Mouse (Mus musculus) MEL (cell line): Measurements from ENCODE around the gene Zfp319. TPM values are rescaled to one million over a fixed set of nuclear protein-coding genes. Genes with fewer than 3 reads are reported as not detected.

ENCODE experiments used
- DNase-seq: peaks from one replicate; pipeline ENCODE4 v3.0.0; 2011; ENCODE audit warnings: low read depth, low spot score
- H3K27ac ChIP-seq: 2 replicates; pipeline ENCODE4 v1.5.1; 2012; ENCODE audit warnings: low read depth, mild to moderate bottlenecking, control low read depth, low read length, moderate library complexity; ENCODE audit not compliant: control insufficient read depth
- H3K27me3 ChIP-seq, 2 experiments: fragments of 150-350 bp in 1 of 2; sonication (generic) in 1 of 2; 2 replicates each; pipeline ENCODE4 v1.6.1; 2012; ENCODE audit warnings: low read length in 2 of 2, mild to moderate bottlenecking in 2 of 2, improper control_type of control experiment in 1 of 2, moderate library complexity in 1 of 2; ENCODE audit not compliant: insufficient read depth in 2 of 2, control insufficient read depth in 1 of 2
- H3K36me3 ChIP-seq, 2 experiments: 2 replicates each; pipeline ENCODE4 v1.6.1; 2012 to 2014; ENCODE audit warnings: low read length in 2 of 2, improper control_type of control experiment in 1 of 2, inconsistent platforms in 1 of 2, mild to moderate bottlenecking in 1 of 2; ENCODE audit not compliant: insufficient read depth in 2 of 2, control insufficient read depth in 1 of 2
- H3K4me1 ChIP-seq, 2 experiments: fragments of 150-350 bp in 1 of 2; sonication (generic) in 1 of 2; 2 replicates each; pipeline ENCODE4 v1.6.1; 2012; ENCODE audit warnings: low read length in 2 of 2, improper control_type of control experiment in 1 of 2, mild to moderate bottlenecking in 1 of 2; ENCODE audit not compliant: insufficient read depth in 2 of 2, control insufficient read depth in 1 of 2
- H3K4me3 ChIP-seq, 2 experiments: fragments of 150-350 bp in 1 of 2; sonication (generic) in 1 of 2; 2 replicates each; pipeline ENCODE4 v1.5.1; 2012; ENCODE audit warnings: low read depth in 2 of 2, low read length in 2 of 2, mild to moderate bottlenecking in 2 of 2, moderate library complexity in 2 of 2, control low read depth in 1 of 2, improper control_type of control experiment in 1 of 2; ENCODE audit not compliant: control insufficient read depth in 1 of 2, insufficient read depth in 1 of 2
- H3K79me2 ChIP-seq: 2 replicates; pipeline ENCODE4 v1.6.1; 2012; ENCODE audit warnings: mild to moderate bottlenecking, low read length, moderate library complexity; ENCODE audit not compliant: control insufficient read depth, poor library complexity, insufficient read depth
- H3K9ac ChIP-seq: 2 replicates; pipeline ENCODE4 v1.6.1; 2012; ENCODE audit warnings: low read depth, mild to moderate bottlenecking, control low read depth, low read length, moderate library complexity; ENCODE audit not compliant: control insufficient read depth, poor library complexity, severe bottlenecking
- H3K9me3 ChIP-seq: fragments of 150-350 bp; sonication (generic); replicated peaks from 2 replicates; pipeline ENCODE4 v1.6.1; 2012; ENCODE audit warnings: mild to moderate bottlenecking, low read length, improper control_type of control experiment, moderate library complexity; ENCODE audit not compliant: insufficient read depth
- BHLHE40 ChIP-seq: IDR thresholded peaks from 2 replicates; pipeline ENCODE4 v1.6.1; 2012; ENCODE audit warnings: low read depth, mild to moderate bottlenecking, inconsistent platforms, low read length, improper control_type of control experiment, borderline replicate concordance
- CHD1 ChIP-seq: IDR thresholded peaks from 2 replicates; pipeline ENCODE4 v1.6.1; 2012; ENCODE audit warnings: low read depth, mild to moderate bottlenecking, inconsistent platforms, low read length, improper control_type of control experiment
- CTCF ChIP-seq, 3 experiments: IDR thresholded peaks in 2 of 3; conservative IDR thresholded peaks in 1 of 3; 2 replicates each; pipeline ENCODE4 v1.5.1; 2011 to 2012; ENCODE audit warnings: low read length in 3 of 3, low read depth in 2 of 3, mild to moderate bottlenecking in 2 of 3, improper control_type of control experiment in 1 of 3, inconsistent platforms in 1 of 3, mixed read lengths in 1 of 3, moderate library complexity in 1 of 3; ENCODE audit not compliant: control insufficient read depth in 1 of 3, insufficient read depth in 1 of 3, poor library complexity in 1 of 3, severe bottlenecking in 1 of 3
- E2F4 ChIP-seq: IDR thresholded peaks from 2 replicates; pipeline ENCODE4 v1.6.1; 2011; ENCODE audit warnings: low read depth, low read length, improper control_type of control experiment, borderline replicate concordance
- ELF1 ChIP-seq: IDR thresholded peaks from 2 replicates; pipeline ENCODE4 v1.6.1; 2014; ENCODE audit warnings: low read depth, mild to moderate bottlenecking, inconsistent platforms, low read length, improper control_type of control experiment, moderate library complexity
- ETS1 ChIP-seq: IDR thresholded peaks from 2 replicates; pipeline ENCODE4 v1.6.1; 2012; ENCODE audit warnings: low read depth, mild to moderate bottlenecking, inconsistent platforms, low read length, improper control_type of control experiment, moderate library complexity
- GABPA ChIP-seq: IDR thresholded peaks from 2 replicates; pipeline ENCODE4 v1.6.1; 2012; ENCODE audit warnings: low read depth, mild to moderate bottlenecking, inconsistent platforms, low read length, improper control_type of control experiment, moderate library complexity
- JUND ChIP-seq: IDR thresholded peaks from 2 replicates; pipeline ENCODE4 v1.6.1; 2011; ENCODE audit warnings: low read depth, mild to moderate bottlenecking, improper control_type of control experiment, low read length
- MAZ ChIP-seq: IDR thresholded peaks from 2 replicates; pipeline ENCODE4 v1.6.1; 2012; ENCODE audit warnings: low read depth, mild to moderate bottlenecking, inconsistent platforms, low read length, improper control_type of control experiment
- MEF2A ChIP-seq: IDR thresholded peaks from 2 replicates; pipeline ENCODE4 v1.6.1; 2014; ENCODE audit warnings: low read depth, mild to moderate bottlenecking, inconsistent platforms, low read length, improper control_type of control experiment; ENCODE audit not compliant: poor library complexity, insufficient replicate concordance, severe bottlenecking; ENCODE audit errors: extremely low read depth
- MXI1 ChIP-seq: IDR thresholded peaks from 2 replicates; pipeline ENCODE4 v1.6.1; 2011; ENCODE audit warnings: mild to moderate bottlenecking, low read depth, low read length, improper control_type of control experiment
- MYB ChIP-seq: IDR thresholded peaks from 2 replicates; pipeline ENCODE4 v1.6.1; 2011; ENCODE audit warnings: mild to moderate bottlenecking, low read depth, low read length, improper control_type of control experiment
- NELFE ChIP-seq: IDR thresholded peaks from 2 replicates; pipeline ENCODE4 v1.6.1; 2011; ENCODE audit warnings: low read depth, low read length, improper control_type of control experiment
- POLR2AphosphoS5 ChIP-seq: IDR thresholded peaks from 2 replicates; pipeline ENCODE4 v1.6.1; 2012; ENCODE audit warnings: low read depth, borderline replicate concordance, mild to moderate bottlenecking, inconsistent platforms, low read length, moderate library complexity, mixed read lengths
- RAD21 ChIP-seq: IDR thresholded peaks from 2 replicates; pipeline ENCODE4 v1.6.1; 2011; ENCODE audit warnings: mild to moderate bottlenecking, low read depth, low read length, improper control_type of control experiment
- RCOR1 ChIP-seq: IDR thresholded peaks from 2 replicates; pipeline ENCODE4 v1.6.1; 2012; ENCODE audit warnings: low read depth, mild to moderate bottlenecking, inconsistent platforms, low read length, improper control_type of control experiment
- SIN3A ChIP-seq: IDR thresholded peaks from 2 replicates; pipeline ENCODE4 v1.6.1; 2012; ENCODE audit warnings: low read length, improper control_type of control experiment, inconsistent platforms
- TCF12 ChIP-seq: IDR thresholded peaks from 2 replicates; pipeline ENCODE4 v1.6.1; 2014; ENCODE audit warnings: low read depth, mild to moderate bottlenecking, inconsistent platforms, low read length, improper control_type of control experiment, moderate library complexity
- USF2 ChIP-seq, 2 experiments: IDR thresholded peaks; 2 replicates each; pipeline ENCODE4 v1.6.1; 2011 to 2012; ENCODE audit warnings: improper control_type of control experiment in 2 of 2, low read length in 2 of 2, borderline replicate concordance in 1 of 2, inconsistent platforms in 1 of 2, low read depth in 1 of 2, mild to moderate bottlenecking in 1 of 2; ENCODE audit not compliant: insufficient read depth in 1 of 2
- ZC3H11A ChIP-seq: IDR thresholded peaks from 2 replicates; pipeline ENCODE4 v1.6.1; 2012; ENCODE audit warnings: low read depth, mild to moderate bottlenecking, inconsistent platforms, low read length, improper control_type of control experiment
- ZMIZ1 ChIP-seq: IDR thresholded peaks from 2 replicates; pipeline ENCODE4 v1.6.1; 2012; ENCODE audit warnings: low read depth, mild to moderate bottlenecking, inconsistent platforms, low read length, improper control_type of control experiment, moderate library complexity
- polyA plus RNA-seq, 2 experiments: library from polyadenylated mRNA; stranded (reverse) in 1 of 2; unstranded in 1 of 2; fragments of >175 nt in 1 of 2; fragments of >200 nt in 1 of 2; gene quantifications; 2 replicates each; pipeline versions ENCODE4 v1.2.1 to v1.2.4; 2012; ENCODE audit warnings: low replicate concordance in 2 of 2, low read depth in 1 of 2; ENCODE audit not compliant: insufficient read length in 2 of 2, insufficient read depth in 1 of 2, missing spikeins in 1 of 2
- total RNA-seq: library from RNA; depleted of rRNA; stranded (reverse); fragments of 300-350 nt; gene quantifications from 2 replicates; pipeline ENCODE4 v1.2.3, GENCODE M21; 2012

Gene Zfp319
- total and polyA plus RNA-seq, 3 experiments: 2.0 to 4.8 TPM; not detected in 1

DNA sequence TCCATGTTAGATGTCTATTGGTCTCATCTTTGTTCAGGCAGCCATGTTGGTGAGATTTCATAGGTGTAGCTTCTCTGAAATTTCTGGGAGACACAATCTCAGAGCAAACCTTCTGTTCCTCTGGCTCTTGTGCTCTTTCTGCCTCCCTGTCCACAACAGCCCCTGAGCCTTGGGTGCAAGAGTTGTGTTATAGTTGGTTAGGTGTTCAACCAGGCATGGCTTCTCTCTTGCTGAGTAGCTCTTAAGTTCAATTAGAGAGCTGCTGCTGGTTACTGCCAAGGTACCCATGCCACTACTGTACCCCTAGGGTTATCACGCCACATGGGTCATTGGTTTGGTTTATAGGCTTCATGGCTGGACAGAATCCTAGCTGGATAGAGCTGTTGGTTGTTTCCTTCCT lies 16.4 kb downstream of the Zfp319 start:
- Histone ChIP-seq H3K9ac (no peak overlapping the region), H3K79me2 (no peaks in the 10 kb centered on the region), H3K4me3 (no peak overlapping the region), H3K36me3 (no peaks in the 10 kb centered on the region), H3K27ac (no peak overlapping the region), H3K9me3 (no peaks in the 10 kb centered on the region), H3K27me3 (peaks cover 2% of the 10 kb centered on the region in 2 experiments; a peak in 3 of 4 replicates), H3K4me1 (no peaks in the 10 kb centered on the region)
- no peak for DNase-seq
- no peak for TF ChIP-seq ETS1
- no peak for TF ChIP-seq CHD1
- TF ChIP-seq MYB: no peak
- TF ChIP-seq MXI1: no peak
- TF ChIP-seq TCF12: no peak
- no peak for TF ChIP-seq RAD21
- TF ChIP-seq POLR2AphosphoS5: no peak
- TF ChIP-seq E2F4: no peak
- TF ChIP-seq CTCF (IDR thresholded peaks at IDR 0.05 in 2 of 3, conservative IDR thresholded peaks at IDR 0.05 in 1 of 3; ENCODE audit: control insufficient read depth in 1 of 3, insufficient read depth in 1 of 3, low read depth in 2 of 3, low read length in 3 of 3, poor library complexity in 1 of 3, severe bottlenecking in 1 of 3): no peak
- no peak for TF ChIP-seq ZC3H11A
- TF ChIP-seq USF2 (IDR thresholded peaks at IDR 0.05; ENCODE audit: borderline replicate concordance in 1 of 2, insufficient read depth in 1 of 2, low read depth in 1 of 2, low read length in 2 of 2): no peak
- no peak for TF ChIP-seq MEF2A
- no peak for TF ChIP-seq ZMIZ1
- TF ChIP-seq SIN3A: no peak
- no peak for TF ChIP-seq ELF1
- no peak for TF ChIP-seq BHLHE40
- TF ChIP-seq, all 39 proteins: peak for 0

DNA sequence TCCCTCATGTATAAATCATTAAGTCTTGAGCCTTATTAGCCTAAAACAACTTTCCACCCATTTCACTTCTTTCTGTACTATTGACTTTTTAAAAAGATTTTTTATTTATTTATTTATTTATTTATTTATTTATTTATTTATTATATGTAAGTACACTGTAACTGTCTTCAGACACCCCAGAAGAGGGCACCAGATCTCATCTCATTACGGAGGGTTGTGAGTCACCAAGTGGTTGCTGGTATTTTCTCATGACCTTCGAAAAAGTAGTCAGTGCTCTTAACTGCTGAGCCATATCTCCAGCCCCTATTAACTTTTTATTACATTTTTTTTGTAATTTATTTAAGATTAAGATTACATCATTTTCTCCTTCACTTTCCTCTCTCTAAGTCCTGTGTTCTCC lies 17.0 kb downstream of the Zfp319 start:
- Histone ChIP-seq H3K27ac (no peak overlapping the region), H3K27me3 (peaks cover 2% of the 10 kb centered on the region in 2 experiments; a peak in 3 of 4 replicates), H3K9ac (no peak overlapping the region), H3K9me3 (no peaks in the 10 kb centered on the region), H3K36me3 (no peaks in the 10 kb centered on the region), H3K4me1 (no peaks in the 10 kb centered on the region), H3K79me2 (no peaks in the 10 kb centered on the region), H3K4me3 (no peak overlapping the region)
- TF ChIP-seq RCOR1 (no peak), MAZ (no peak), JUND (no peak), MEF2A (no peak), GABPA (no peak), NELFE (no peak)
- DNase-seq: no peak
